Mouse (Mus musculus): Measurements from ENCODE around the gene 2310022A10Rik. TPM values are rescaled to one million over a fixed set of nuclear protein-coding genes. Genes with fewer than 3 reads are reported as not detected.
A peak's percentile ranks its signal among the peaks of the same experiment; 100 is the strongest.
"Not testable (repeated sequence)": the region's sequence is repeated elsewhere in the genome, so short reads cannot be mapped to it uniquely, and the experiment has no call there.

The 2310022A10Rik gene
- polyA plus RNA-seq, 1 experiment from 2014 or later, result 35.4 TPM

DNA sequence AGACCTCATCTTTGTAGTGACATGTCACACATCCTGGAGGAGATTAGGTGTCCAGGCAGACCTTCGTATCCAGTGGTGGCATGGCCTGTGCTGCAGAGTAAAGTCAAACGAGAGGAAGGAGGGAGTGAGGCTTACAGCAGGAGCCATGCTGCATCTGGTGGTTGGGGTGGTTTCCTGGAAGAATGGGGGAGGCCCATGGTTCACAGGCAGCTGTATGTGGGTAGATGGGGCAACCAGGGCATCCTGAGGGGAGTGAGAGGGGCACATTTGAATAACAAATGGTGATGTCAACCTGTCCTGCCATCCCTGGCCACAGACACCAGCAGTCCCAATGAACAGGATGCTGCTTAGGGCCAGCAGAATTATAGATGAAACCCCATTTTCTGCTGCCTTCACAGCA lies 56.7 kb downstream of the 2310022A10Rik start:
- Histone ChIP-seq H3K27ac (no peak overlapping the region), H3K4me2 (replicated peaks) (no peak overlapping the region), H3K36me3 (peaks cover 22% of the 10 kb centered on the region), H3K4me1 (peaks cover 54% of the 10 kb centered on the region), H3K4me3 (no peak overlapping the region), H3K9me3 (replicated peaks) (no peaks in the 10 kb centered on the region), H3K9ac (no peak overlapping the region), H3K27me3 (no peaks in the 10 kb centered on the region)
- 80% methylated on average over 2 of the region's 2 CpGs for WGBS
- no peak for ATAC-seq (ENCODE audit: low FRiP score)

DNA sequence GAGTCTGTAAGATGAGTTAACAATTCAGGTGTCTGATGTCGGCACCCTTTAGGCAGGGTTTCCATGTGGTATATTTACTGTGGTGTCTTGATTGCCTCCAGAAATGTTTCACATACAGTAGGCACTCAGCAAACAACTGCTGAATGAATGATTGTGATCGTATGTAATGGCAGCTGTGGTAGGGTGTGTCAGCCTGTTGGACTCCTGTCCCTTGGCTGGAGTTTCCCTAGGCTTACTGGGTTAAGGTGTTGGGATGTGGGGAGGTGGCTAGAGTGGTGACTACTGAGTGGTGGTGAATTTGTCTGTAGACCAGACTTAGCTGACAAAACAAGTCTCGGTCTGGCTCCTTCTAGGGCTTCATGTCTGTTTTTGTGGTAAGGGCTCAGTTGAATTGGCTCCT lies 57.3 kb downstream of the 2310022A10Rik start:
- WGBS, result 94% methylated on average over 3 of the region's 3 CpGs
- ATAC-seq (ENCODE audit: low FRiP score), result no peak
- Histone ChIP-seq H3K9me3 (replicated peaks) (no peaks in the 10 kb centered on the region), H3K27ac (no peak overlapping the region), H3K4me2 (replicated peaks) (no peak overlapping the region), H3K4me3 (no peak overlapping the region), H3K27me3 (no peaks in the 10 kb centered on the region), H3K36me3 (peaks cover 22% of the 10 kb centered on the region), H3K4me1 (peaks cover 53% of the 10 kb centered on the region), H3K9ac (no peak overlapping the region)

DNA sequence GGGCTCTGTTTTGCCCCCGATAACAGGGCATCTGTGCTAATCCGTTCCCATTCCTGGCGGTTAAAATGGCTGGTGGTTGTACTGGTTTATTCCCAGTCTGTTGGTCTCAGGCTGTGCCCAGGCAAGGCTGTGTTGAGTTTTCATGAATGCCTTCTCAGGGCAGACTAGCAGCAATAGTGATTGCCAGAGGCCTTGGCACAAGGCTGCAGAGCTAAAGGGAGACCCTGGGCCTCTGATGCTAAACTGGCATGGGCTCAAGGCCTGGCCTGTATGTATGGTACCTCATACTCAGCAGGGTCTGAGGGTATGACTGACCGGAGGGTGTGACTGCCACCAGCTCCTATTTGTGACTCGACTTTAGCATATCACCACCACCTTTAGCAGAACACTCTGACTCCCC lies 57.8 kb downstream of the 2310022A10Rik start:
- Histone ChIP-seq H3K4me3 (no peak overlapping the region), H3K36me3 (peaks cover 23% of the 10 kb centered on the region), H3K27ac (no peak overlapping the region), H3K4me1 (peaks cover 48% of the 10 kb centered on the region), H3K27me3 (no peaks in the 10 kb centered on the region), H3K9me3 (replicated peaks) (no peaks in the 10 kb centered on the region), H3K9ac (no peak overlapping the region), H3K4me2 (replicated peaks) (no peak overlapping the region)
- no peak for ATAC-seq (ENCODE audit: low FRiP score)
- 93% methylated on average over 5 of the region's 5 CpGs for WGBS

DNA sequence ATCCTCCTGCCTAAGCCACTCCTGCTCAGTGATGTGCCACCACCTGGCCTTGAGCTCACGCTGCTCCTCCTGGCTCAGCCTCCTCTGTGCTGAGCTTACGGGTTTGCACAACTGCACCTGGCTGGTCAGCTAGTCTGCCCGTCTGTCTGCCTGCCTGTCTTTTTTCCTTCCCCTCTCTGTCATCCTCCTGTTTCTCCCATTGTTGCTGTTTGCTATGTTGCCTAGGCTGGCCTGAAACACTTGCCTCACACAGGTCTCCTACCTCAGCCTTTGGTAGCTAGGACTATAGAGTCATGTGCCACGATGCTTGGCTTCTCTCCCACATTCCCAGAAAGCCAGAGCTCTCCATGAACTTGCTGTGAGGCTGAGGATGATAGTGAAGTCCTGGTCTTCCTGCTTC lies 59.9 kb downstream of the 2310022A10Rik start:
- no peak overlapping the region for H3K4me3 ChIP-seq
- peaks cover 44% of the 10 kb centered on the region for H3K36me3 ChIP-seq
- H3K4me1 ChIP-seq, result peaks cover 27% of the 10 kb centered on the region
- ATAC-seq (ENCODE audit: low FRiP score), result no peak
- H3K4me2 ChIP-seq (replicated peaks), result no peak overlapping the region
- peak overlapping the region; percentile 57 for H3K27ac ChIP-seq
- H3K27me3 ChIP-seq, result no peaks in the 10 kb centered on the region
- H3K9me3 ChIP-seq (replicated peaks), result no peaks in the 10 kb centered on the region
- WGBS, result 80% methylated on average over 4 of the region's 4 CpGs
- H3K9ac ChIP-seq, result no peak overlapping the region

DNA sequence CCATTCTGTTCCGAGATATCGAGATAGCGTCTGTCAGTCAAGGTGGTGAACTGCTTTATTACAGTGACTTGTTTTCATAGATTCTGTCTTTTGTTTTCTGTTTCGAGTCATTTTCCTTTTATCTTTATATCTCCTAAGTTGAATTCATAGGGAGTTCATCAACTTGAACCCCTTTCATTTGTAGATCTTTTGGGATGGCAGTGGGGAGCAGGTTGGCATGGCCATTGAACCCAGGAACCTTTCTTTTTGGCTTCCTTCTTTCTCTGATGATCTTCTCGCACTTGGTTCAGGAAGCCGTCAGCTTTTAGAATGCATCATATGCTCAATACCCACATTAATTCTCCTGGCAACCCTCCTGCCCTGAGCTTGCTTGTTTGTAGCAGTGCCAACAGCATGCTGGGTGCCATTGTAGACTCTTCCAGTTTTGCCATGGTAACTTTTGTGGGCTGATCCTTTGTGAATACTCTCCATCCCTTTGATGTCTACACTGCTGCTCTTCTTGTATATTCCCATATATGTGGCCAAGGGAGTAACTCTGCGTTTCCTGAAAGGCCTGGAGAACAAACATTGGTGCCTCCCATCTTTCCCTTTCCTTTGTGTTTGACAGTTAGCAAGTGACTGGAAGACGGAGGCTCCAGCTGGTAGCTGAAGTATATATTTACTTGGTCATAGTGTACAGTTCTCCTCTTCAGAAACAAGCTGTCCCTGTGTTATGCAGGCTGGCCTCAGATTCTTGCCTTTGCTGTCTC lies 60.9 kb downstream of the 2310022A10Rik start:
- Histone ChIP-seq H3K9me3 (replicated peaks) (no peaks in the 10 kb centered on the region), H3K9ac (no peak overlapping the region), H3K27me3 (no peaks in the 10 kb centered on the region), H3K4me2 (replicated peaks) (no peak overlapping the region), H3K27ac (peak overlapping the region; percentile 64), H3K36me3 (peaks cover 48% of the 10 kb centered on the region), H3K4me3 (no peak overlapping the region), H3K4me1 (peaks cover 19% of the 10 kb centered on the region)
- 42% methylated on average over 8 of the region's 8 CpGs for WGBS
- peak; percentile 73 for ATAC-seq (ENCODE audit: low FRiP score)

DNA sequence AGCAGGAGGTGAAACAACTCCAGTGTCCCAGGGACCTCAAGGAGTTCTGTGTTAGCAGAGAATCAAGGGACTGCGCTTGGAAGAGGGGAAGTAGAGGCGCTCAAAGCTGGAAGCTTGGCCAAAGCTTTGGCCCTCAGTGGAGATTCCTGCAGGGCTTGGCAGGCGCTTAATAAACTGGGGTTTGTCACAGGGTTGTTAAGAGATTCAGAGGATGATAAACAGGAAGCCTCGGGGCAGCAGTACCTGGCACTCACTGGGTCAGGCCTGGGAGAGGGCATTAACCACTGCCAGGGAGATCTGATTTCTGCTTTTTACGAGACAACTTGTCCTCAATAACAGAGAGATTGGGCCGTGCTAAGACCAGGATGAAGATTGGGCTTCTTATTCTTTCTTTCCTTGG lies 68.0 kb downstream of the 2310022A10Rik start:
- no peaks in the 10 kb centered on the region for H3K9me3 ChIP-seq (replicated peaks)
- no peaks in the 10 kb centered on the region for H3K4me1 ChIP-seq
- no peak overlapping the region for H3K4me3 ChIP-seq
- H3K27me3 ChIP-seq, result no peaks in the 10 kb centered on the region
- no peak overlapping the region for H3K27ac ChIP-seq
- peaks cover 81% of the 10 kb centered on the region for H3K36me3 ChIP-seq
- ATAC-seq (ENCODE audit: low FRiP score), result no peak
- no peak overlapping the region for H3K9ac ChIP-seq
- no peak overlapping the region for H3K4me2 ChIP-seq (replicated peaks)
- WGBS, result 89% methylated on average over 6 of the region's 6 CpGs

DNA sequence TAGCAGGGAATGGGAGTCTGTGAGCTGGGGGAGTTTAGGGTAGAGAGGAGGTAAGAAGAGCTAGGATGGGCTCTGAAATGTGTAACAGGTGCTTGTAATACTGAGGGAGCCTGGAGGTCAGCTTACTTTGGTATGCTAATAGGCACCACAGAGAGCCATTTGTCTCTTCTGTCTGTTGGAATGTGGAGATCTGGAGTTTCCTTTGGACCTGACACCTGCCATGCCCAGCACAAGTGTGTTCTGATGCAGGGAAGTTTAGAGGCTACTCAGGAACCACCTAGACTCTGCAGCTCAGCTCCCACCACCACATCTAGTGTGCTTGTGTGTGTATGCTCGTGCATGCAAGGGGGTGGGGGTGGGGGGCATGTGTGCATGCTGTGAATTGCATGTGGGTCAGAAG lies 69.2 kb downstream of the 2310022A10Rik start:
- WGBS, result 74% methylated on average over 1 of the region's 1 CpGs
- no peaks in the 10 kb centered on the region for H3K9me3 ChIP-seq (replicated peaks)
- no peak overlapping the region for H3K4me3 ChIP-seq
- ATAC-seq (ENCODE audit: low FRiP score), result no peak
- no peak overlapping the region for H3K27ac ChIP-seq
- H3K4me2 ChIP-seq (replicated peaks), result no peak overlapping the region
- H3K36me3 ChIP-seq, result peaks cover 69% of the 10 kb centered on the region
- no peaks in the 10 kb centered on the region for H3K4me1 ChIP-seq
- H3K27me3 ChIP-seq, result no peaks in the 10 kb centered on the region
- H3K9ac ChIP-seq, result no peak overlapping the region

DNA sequence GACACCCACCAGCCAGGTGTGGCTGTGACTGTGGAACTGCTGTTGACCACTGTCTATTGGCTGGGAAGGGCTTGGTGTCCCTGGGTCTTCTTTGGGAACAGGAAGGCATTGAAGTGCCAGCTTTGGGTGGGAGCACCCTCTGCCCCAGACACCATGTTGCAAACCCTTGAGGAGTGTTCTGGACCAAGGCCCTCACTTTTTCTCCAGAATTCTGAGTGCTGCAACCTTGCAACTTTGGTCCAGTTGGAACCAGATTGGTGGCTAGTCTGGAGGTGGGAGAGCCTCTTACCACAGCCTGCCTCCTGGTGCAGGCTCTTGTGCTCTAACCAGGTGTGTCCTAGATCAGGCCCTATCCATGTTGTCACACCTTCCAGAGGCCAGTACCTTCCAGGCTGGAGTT lies 71.9 kb downstream of the 2310022A10Rik start:
- Histone ChIP-seq H3K4me3 (no peak overlapping the region), H3K27ac (no peak overlapping the region), H3K4me2 (replicated peaks) (no peak overlapping the region), H3K9me3 (replicated peaks) (no peaks in the 10 kb centered on the region), H3K36me3 (peaks cover 68% of the 10 kb centered on the region), H3K27me3 (no peaks in the 10 kb centered on the region), H3K9ac (no peak overlapping the region), H3K4me1 (no peaks in the 10 kb centered on the region)
- no peak for ATAC-seq (ENCODE audit: low FRiP score)

DNA sequence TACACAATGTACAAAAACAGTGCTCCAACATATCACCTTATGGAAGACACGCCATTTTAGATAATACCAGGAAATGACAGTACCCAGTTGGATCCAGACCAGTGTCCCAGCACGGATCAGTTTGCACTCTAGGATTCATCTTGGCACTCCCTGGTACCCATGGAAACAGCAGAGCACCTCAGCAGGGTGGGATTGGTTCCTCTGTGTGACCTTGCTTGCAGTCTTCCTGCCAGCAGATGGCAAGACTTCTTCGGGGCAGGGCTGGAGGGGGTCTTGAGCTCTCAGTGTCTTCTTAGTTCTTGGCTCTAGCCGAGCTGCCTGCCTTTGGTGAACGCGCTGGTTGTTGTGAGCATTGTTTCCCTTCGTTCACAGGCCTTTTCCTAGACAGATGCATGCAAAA lies 74.7 kb downstream of the 2310022A10Rik start:
- H3K4me3 ChIP-seq, result no peak overlapping the region
- H3K9ac ChIP-seq, result no peak overlapping the region
- H3K4me2 ChIP-seq (replicated peaks), result no peak overlapping the region
- no peaks in the 10 kb centered on the region for H3K27me3 ChIP-seq
- no peak overlapping the region for H3K27ac ChIP-seq
- H3K9me3 ChIP-seq (replicated peaks), result no peaks in the 10 kb centered on the region
- no peak for ATAC-seq (ENCODE audit: low FRiP score)
- H3K36me3 ChIP-seq, result peaks cover 68% of the 10 kb centered on the region
- H3K4me1 ChIP-seq, result no peaks in the 10 kb centered on the region
- 86% methylated on average over 7 of the region's 7 CpGs for WGBS

DNA sequence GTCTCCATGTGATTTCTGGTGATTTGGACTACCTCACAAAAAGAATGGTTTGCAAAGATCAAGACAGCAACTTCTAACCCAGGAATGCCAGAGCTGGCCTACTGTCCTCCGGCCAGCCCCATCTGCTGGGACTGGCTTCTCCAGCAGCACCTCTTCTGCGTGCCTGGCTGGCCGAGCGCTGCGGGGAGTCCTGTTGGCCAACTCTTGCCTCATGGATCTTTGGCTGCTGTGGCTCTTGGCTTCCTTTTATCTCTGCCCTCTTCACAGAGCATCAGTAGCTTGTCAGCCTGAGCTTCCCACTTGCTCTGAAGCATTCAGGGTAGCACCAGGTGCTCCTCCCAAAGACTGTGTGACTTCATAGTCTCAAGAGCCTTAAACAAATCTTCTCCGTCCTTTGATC lies 75.2 kb downstream of the 2310022A10Rik start:
- over 99% methylated on average over 6 of the region's 6 CpGs for WGBS
- H3K27ac ChIP-seq, result no peak overlapping the region
- H3K9me3 ChIP-seq (replicated peaks), result no peaks in the 10 kb centered on the region
- H3K4me2 ChIP-seq (replicated peaks), result no peak overlapping the region
- no peak overlapping the region for H3K4me3 ChIP-seq
- peaks cover 71% of the 10 kb centered on the region for H3K36me3 ChIP-seq
- H3K9ac ChIP-seq, result no peak overlapping the region
- H3K4me1 ChIP-seq, result no peaks in the 10 kb centered on the region
- no peaks in the 10 kb centered on the region for H3K27me3 ChIP-seq
- no peak for ATAC-seq (ENCODE audit: low FRiP score)

DNA sequence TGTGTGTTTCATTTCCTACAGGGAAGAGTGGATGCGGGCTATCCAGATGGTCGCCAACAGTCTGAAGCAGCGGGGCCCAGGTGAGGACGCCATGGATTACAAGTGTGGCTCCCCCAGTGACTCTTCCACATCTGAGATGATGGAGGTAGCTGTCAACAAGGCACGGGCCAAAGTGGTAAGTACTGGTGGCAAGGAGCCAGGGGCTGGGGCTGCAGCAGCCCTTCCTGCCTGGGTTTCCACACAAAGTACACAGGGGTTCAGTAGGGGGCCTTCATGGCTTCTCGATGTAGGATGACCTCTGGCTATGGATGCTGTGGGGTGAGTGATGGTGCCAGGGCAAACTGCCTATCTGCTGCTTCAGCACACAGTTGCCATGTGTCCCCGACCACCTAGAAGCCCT lies 75.8 kb downstream of the 2310022A10Rik start:
- not testable (repeated sequence) for H3K27ac ChIP-seq; H3K9ac ChIP-seq; H3K4me2 ChIP-seq (replicated peaks); H3K4me1 ChIP-seq; ATAC-seq (ENCODE audit: low FRiP score); H3K4me3 ChIP-seq; H3K27me3 ChIP-seq; H3K9me3 ChIP-seq (replicated peaks)
- 92% methylated on average over 7 of the region's 7 CpGs for WGBS
- peaks cover 69% of the 10 kb centered on the region for H3K36me3 ChIP-seq

DNA sequence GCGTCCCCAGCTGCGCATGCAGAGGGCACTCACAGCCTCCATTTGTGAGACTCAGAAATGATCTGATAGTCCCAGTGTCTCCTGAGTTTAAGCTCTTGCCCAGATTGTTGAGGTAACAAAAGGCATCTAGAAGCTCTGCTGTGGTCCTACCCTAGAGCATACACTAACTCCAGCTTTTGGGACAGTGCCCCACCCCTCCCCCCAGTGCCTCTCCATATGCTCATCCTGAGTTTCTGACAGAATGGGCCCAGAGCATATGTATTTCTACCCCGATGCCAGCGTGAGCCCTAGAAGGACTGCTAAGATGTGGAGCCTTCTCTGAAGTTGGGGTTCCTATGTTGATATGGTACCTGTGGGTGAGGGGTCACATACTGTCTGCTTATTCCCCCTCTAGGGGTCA lies 78.4 kb downstream of the 2310022A10Rik start:
- Histone ChIP-seq H3K4me2 (replicated peaks) (no peak overlapping the region), H3K9ac (no peak overlapping the region), H3K4me1 (no peaks in the 10 kb centered on the region), H3K27ac (no peak overlapping the region), H3K4me3 (no peak overlapping the region), H3K27me3 (no peaks in the 10 kb centered on the region), H3K9me3 (replicated peaks) (no peaks in the 10 kb centered on the region), H3K36me3 (peaks cover 74% of the 10 kb centered on the region)
- ATAC-seq (ENCODE audit: low FRiP score), result no peak
- WGBS, result 96% methylated on average over 4 of the region's 4 CpGs

All from hindbrain, embryonic 12.5 days (tissue).